Mouse (Mus musculus): Measurements from ENCODE around the gene Cyp4f18. TPM values are rescaled to one million over a fixed set of nuclear protein-coding genes. Genes with fewer than 3 reads are reported as not detected.
"Not testable (repeated sequence)": the region's sequence is repeated elsewhere in the genome, so short reads cannot be mapped to it uniquely, and the experiment has no call there.

Cyp4f18 gene
- total RNA-seq (2017) = 1.3 and 3.4 TPM in 2 replicates

GRCm38 (mm10) chr8:72009473-72009872 is at the start of gene Cyp4f18:
TSS of gene Cyp4f18 (minus strand) at chr8:72009626.
- peak in 1 of 2 experiments; percentile 29; a peak in 1 of 4 replicates for ATAC-seq (replicated peaks in 1 of 2; ENCODE audit: insufficient read depth in 1 of 2, low FRiP score in 2 of 2, low TSS enrichment in 1 of 2, low read depth in 1 of 2, poor library complexity in 2 of 2, severe bottlenecking in 2 of 2)

GRCm38 (mm10) chr8:72057643-72058042 is 48.2 kb upstream of the Cyp4f18 start:
- ATAC-seq (replicated peaks in 1 of 2; ENCODE audit: insufficient read depth in 1 of 2, low FRiP score in 2 of 2, low TSS enrichment in 1 of 2, low read depth in 1 of 2, poor library complexity in 2 of 2, severe bottlenecking in 2 of 2) = not testable (repeated sequence)

GRCm38 (mm10) chr8:72054633-72055032 is 45.2 kb upstream of the Cyp4f18 start:
- not testable (repeated sequence) for ATAC-seq (replicated peaks in 1 of 2; ENCODE audit: insufficient read depth in 1 of 2, low FRiP score in 2 of 2, low TSS enrichment in 1 of 2, low read depth in 1 of 2, poor library complexity in 2 of 2, severe bottlenecking in 2 of 2)

GRCm38 (mm10) chr8:72042493-72042892 is 33.1 kb upstream of the Cyp4f18 start:
- peak; percentile 49 to 62; a peak in 3 of 4 replicates for ATAC-seq (replicated peaks in 1 of 2; ENCODE audit: insufficient read depth in 1 of 2, low FRiP score in 2 of 2, low TSS enrichment in 1 of 2, low read depth in 1 of 2, poor library complexity in 2 of 2, severe bottlenecking in 2 of 2)

- not testable (repeated sequence) for ATAC-seq (replicated peaks in 1 of 2; ENCODE audit: insufficient read depth in 1 of 2, low FRiP score in 2 of 2, low TSS enrichment in 1 of 2, low read depth in 1 of 2, poor library complexity in 2 of 2, severe bottlenecking in 2 of 2)
Measured at GRCm38 (mm10) chr8:72040918-72041317, 31.5 kb upstream of the Cyp4f18 start, which contains the start of gene Olfr372. TSS of gene Olfr372 (plus strand) at chr8:72041218.

GRCm38 (mm10) chr8:72032926-72033325 is 23.5 kb upstream of the Cyp4f18 start:
- not testable (repeated sequence) for ATAC-seq (replicated peaks in 1 of 2; ENCODE audit: insufficient read depth in 1 of 2, low FRiP score in 2 of 2, low TSS enrichment in 1 of 2, low read depth in 1 of 2, poor library complexity in 2 of 2, severe bottlenecking in 2 of 2)

- not testable (repeated sequence) for ATAC-seq (replicated peaks in 1 of 2; ENCODE audit: insufficient read depth in 1 of 2, low FRiP score in 2 of 2, low TSS enrichment in 1 of 2, low read depth in 1 of 2, poor library complexity in 2 of 2, severe bottlenecking in 2 of 2)
Measured at GRCm38 (mm10) chr8:72024886-72025285, 15.5 kb upstream of the Cyp4f18 start.

GRCm38 (mm10) chr8:72019816-72020215 is 10.4 kb upstream of the Cyp4f18 start:
- no peak for ATAC-seq (replicated peaks in 1 of 2; ENCODE audit: insufficient read depth in 1 of 2, low FRiP score in 2 of 2, low TSS enrichment in 1 of 2, low read depth in 1 of 2, poor library complexity in 2 of 2, severe bottlenecking in 2 of 2)

GRCm38 (mm10) chr8:72019022-72019421 is 9.6 kb upstream of the Cyp4f18 start:
- ATAC-seq (replicated peaks in 1 of 2; ENCODE audit: insufficient read depth in 1 of 2, low FRiP score in 2 of 2, low TSS enrichment in 1 of 2, low read depth in 1 of 2, poor library complexity in 2 of 2, severe bottlenecking in 2 of 2) = not testable (repeated sequence)

- ATAC-seq (replicated peaks in 1 of 2; ENCODE audit: insufficient read depth in 1 of 2, low FRiP score in 2 of 2, low TSS enrichment in 1 of 2, low read depth in 1 of 2, poor library complexity in 2 of 2, severe bottlenecking in 2 of 2) = no peak
Measured at GRCm38 (mm10) chr8:72018141-72018540, 8.7 kb upstream of the Cyp4f18 start.

- ATAC-seq (replicated peaks in 1 of 2; ENCODE audit: insufficient read depth in 1 of 2, low FRiP score in 2 of 2, low TSS enrichment in 1 of 2, low read depth in 1 of 2, poor library complexity in 2 of 2, severe bottlenecking in 2 of 2) = peak; percentile 87 to 93
Measured at GRCm38 (mm10) chr8:72017339-72017738, 7.9 kb upstream of the Cyp4f18 start.

GRCm38 (mm10) chr8:72013506-72014228 is 4.2 kb upstream of the Cyp4f18 start:
- ATAC-seq (replicated peaks in 1 of 2; ENCODE audit: insufficient read depth in 1 of 2, low FRiP score in 2 of 2, low TSS enrichment in 1 of 2, low read depth in 1 of 2, poor library complexity in 2 of 2, severe bottlenecking in 2 of 2) = not testable (repeated sequence)

GRCm38 (mm10) chr8:72008134-72008641 is 1.2 kb downstream of the Cyp4f18 start:
- ATAC-seq (replicated peaks in 1 of 2; ENCODE audit: insufficient read depth in 1 of 2, low FRiP score in 2 of 2, low TSS enrichment in 1 of 2, low read depth in 1 of 2, poor library complexity in 2 of 2, severe bottlenecking in 2 of 2) = peak; percentile 90 to 92

GRCm38 (mm10) chr8:72006763-72007162 is 2.7 kb downstream of the Cyp4f18 start:
- no peak for ATAC-seq (replicated peaks in 1 of 2; ENCODE audit: insufficient read depth in 1 of 2, low FRiP score in 2 of 2, low TSS enrichment in 1 of 2, low read depth in 1 of 2, poor library complexity in 2 of 2, severe bottlenecking in 2 of 2)

GRCm38 (mm10) chr8:72005912-72006311 is 3.5 kb downstream of the Cyp4f18 start:
- ATAC-seq (replicated peaks in 1 of 2; ENCODE audit: insufficient read depth in 1 of 2, low FRiP score in 2 of 2, low TSS enrichment in 1 of 2, low read depth in 1 of 2, poor library complexity in 2 of 2, severe bottlenecking in 2 of 2) = no peak

- ATAC-seq (replicated peaks in 1 of 2; ENCODE audit: insufficient read depth in 1 of 2, low FRiP score in 2 of 2, low TSS enrichment in 1 of 2, low read depth in 1 of 2, poor library complexity in 2 of 2, severe bottlenecking in 2 of 2) = no peak
Measured at GRCm38 (mm10) chr8:72002942-72003341, 6.5 kb downstream of the Cyp4f18 start.

- no peak for ATAC-seq (replicated peaks in 1 of 2; ENCODE audit: insufficient read depth in 1 of 2, low FRiP score in 2 of 2, low TSS enrichment in 1 of 2, low read depth in 1 of 2, poor library complexity in 2 of 2, severe bottlenecking in 2 of 2)
Measured at GRCm38 (mm10) chr8:72000223-72000622, 9.2 kb downstream of the Cyp4f18 start.

GRCm38 (mm10) chr8:71999434-71999833 is 10.0 kb downstream of the Cyp4f18 start:
- no peak for ATAC-seq (replicated peaks in 1 of 2; ENCODE audit: insufficient read depth in 1 of 2, low FRiP score in 2 of 2, low TSS enrichment in 1 of 2, low read depth in 1 of 2, poor library complexity in 2 of 2, severe bottlenecking in 2 of 2)
